In the genomic region with DNA sequence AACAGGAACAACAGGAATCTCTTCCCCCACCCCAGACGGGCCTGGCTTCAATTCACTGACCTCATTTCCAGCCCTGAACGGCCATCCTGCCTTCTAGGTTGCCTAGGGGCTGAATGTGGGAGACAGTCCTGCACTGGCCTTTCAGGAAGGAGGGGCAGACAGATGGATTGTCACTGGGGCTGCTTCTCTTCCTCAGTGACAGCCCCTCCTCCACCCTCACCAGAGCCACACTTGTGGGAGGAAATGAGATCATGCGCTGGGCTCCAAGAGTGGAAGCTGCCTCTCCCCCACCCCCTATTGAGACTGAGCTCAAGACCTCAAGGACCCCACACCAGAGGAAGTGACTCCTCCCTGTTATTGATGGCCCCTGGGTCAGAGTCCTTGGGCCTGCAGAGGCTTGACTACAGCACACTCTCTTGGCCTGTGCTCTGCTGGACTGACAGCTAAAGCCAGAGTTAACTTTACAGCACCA, we compare ENCODE assay signal across 8 mouse cellular contexts. TPM values are rescaled to one million over a fixed set of nuclear protein-coding genes. Genes with fewer than 3 reads are reported as not detected.
DNase-seq lines count a peak whose midpoint lies in the region; ATAC-seq and TF ChIP-seq lines count a peak whose summit lies in the region.

No protein-coding gene starts in this region.

- 79% methylated on average over 3 of the region's 3 CpGs for WGBS in forebrain, postnatal 0 days
- 11% methylated on average over 3 of the region's 3 CpGs for WGBS in lung, embryonic 14.5 days

- ATAC-seq in forebrain, postnatal 0 days = peak; percentile 23; the same call in 1 of the 2 replicates
- peak; percentile 85 to 93 for ATAC-seq in hematopoietic stem cell, adult 5-6 weeks (replicated peaks in 1 of 2; ENCODE audit: insufficient read depth in 1 of 2, low FRiP score in 2 of 2, low TSS enrichment in 1 of 2, low read depth in 1 of 2, poor library complexity in 2 of 2, severe bottlenecking in 2 of 2)
- ATAC-seq in lung, embryonic 14.5 days (ENCODE audit: insufficient read depth) = peak; percentile 89
- ATAC-seq in neutrophil, adult 5-6 weeks (ENCODE audit: extremely low read depth, insufficient number of reproducible peaks, low FRiP score, poor library complexity, severe bottlenecking) = peak; percentile 48; the same call in 1 of the 2 replicates
- ATAC-seq in erythroid progenitor cell, adult 5-6 weeks (replicated peaks; ENCODE audit: low FRiP score, poor library complexity, severe bottlenecking) = no peak

- no peaks in the 10 kb centered on the region for H3K27me3 ChIP-seq in forebrain, postnatal 0 days (ENCODE audit: insufficient read depth, low read length)
- H3K27me3 ChIP-seq in lung, embryonic 14.5 days (ENCODE audit: insufficient read depth, low read length) = no peaks in the 10 kb centered on the region

- H3K9ac ChIP-seq in forebrain, postnatal 0 days = no peak overlapping the region
- no peak overlapping the region for H3K9ac ChIP-seq in lung, embryonic 14.5 days

- peaks cover 40% of the 10 kb centered on the region for H3K36me3 ChIP-seq in forebrain, postnatal 0 days (ENCODE audit: insufficient read depth)
- peaks cover 40% of the 10 kb centered on the region for H3K36me3 ChIP-seq in lung, embryonic 14.5 days (ENCODE audit: insufficient read depth)

- DNase-seq in CD4-positive, CD25-positive, alpha-beta regulatory T cell, adult 2 months (ENCODE audit: low read depth, low spot score) = peak; percentile 71
- DNase-seq in adrenal gland, adult 2 months = peak; percentile 89
- no peak for DNase-seq in forebrain, postnatal 0 days
- DNase-seq in layer of hippocampus, adult 18-20 months (ENCODE audit: low spot score in 2 of 2) = peak; percentile 59 to 66
- peak; percentile 80 for DNase-seq in lung, embryonic 14.5 days

- no peak overlapping the region for H3K4me2 ChIP-seq in forebrain, postnatal 0 days (ENCODE audit: low read depth)
- no peak overlapping the region for H3K4me2 ChIP-seq in lung, embryonic 14.5 days

- no peak overlapping the region for H3K27ac ChIP-seq in forebrain, postnatal 0 days (ENCODE audit: low read depth, low read length)
- peak overlapping the region; percentile 70 for H3K27ac ChIP-seq in lung, embryonic 14.5 days (ENCODE audit: low read depth)

- TF ChIP-seq CTCF in forebrain, postnatal 0 days (IDR thresholded peaks at IDR 0.05; ENCODE audit: low read depth) = no peak
- no peak for TF ChIP-seq CTCF in lung, embryonic 14.5 days (IDR thresholded peaks at IDR 0.05; ENCODE audit: low read depth)

- no peak overlapping the region for H3K4me3 ChIP-seq in forebrain, postnatal 0 days (ENCODE audit: low read depth, low read length)
- H3K4me3 ChIP-seq in lung, embryonic 14.5 days (ENCODE audit: low read depth, low read length) = no peak overlapping the region

- H3K4me1 ChIP-seq in forebrain, postnatal 0 days (ENCODE audit: insufficient read depth) = no peaks in the 10 kb centered on the region
- H3K4me1 ChIP-seq in lung, embryonic 14.5 days (ENCODE audit: insufficient read depth) = no peaks in the 10 kb centered on the region; the same call in 1 of the 2 replicates

- H3K9me3 ChIP-seq in forebrain, postnatal 0 days (ENCODE audit: low read length) = no peaks in the 10 kb centered on the region
- H3K9me3 ChIP-seq in lung, embryonic 14.5 days (ENCODE audit: low read depth, low read length) = no peaks in the 10 kb centered on the region

RNA-seq across cellular contexts. Expression of gene Bicd2, which starts 30.1 kb away (rescaled TPM):
- 10 to 100 TPM; 34.7 to 43.2 TPM for total RNA-seq in adrenal gland, adult 2 months (2021)
- polyA plus RNA-seq in adrenal gland, adult 2 months (2012; rRNA removed) = 25.1 and 25.2 TPM in 2 replicates
- total RNA-seq in forebrain, postnatal 0 days (2014; rRNA removed) = 40.9 and 50.9 TPM in 2 replicates
- 20.8 and 23.7 TPM in 2 replicates for polyA plus RNA-seq in forebrain, postnatal 0 days (2015; fragmentation: Nextera tagmentation; extraction: Ambion mirVana)
- total RNA-seq in hematopoietic stem cell, adult 5-6 weeks (2017) = 18.0 and 21.2 TPM in 2 replicates
- 10 to 100 TPM; 53.4 to 54.2 TPM for total RNA-seq in layer of hippocampus, adult 18-20 months (2021)
- 33.7 and 36.7 TPM in 2 replicates for polyA plus RNA-seq in lung, embryonic 14.5 days (2014; fragmentation: Nextera tagmentation; extraction: Ambion mirVana)
- 23.1 and 27.0 TPM in 2 replicates for total RNA-seq in neutrophil, adult 5-6 weeks (2017)
- 12.6 and 19.7 TPM in 2 replicates for total RNA-seq in erythroid progenitor cell, adult 5-6 weeks (2015; ENCODE audit: low replicate concordance)
- total RNA-seq in erythroid progenitor cell, adult 5-6 weeks (2017; ENCODE audit: low replicate concordance) = 28.8 and 35.2 TPM in 2 replicates

RNA-seq across cellular contexts. Expression of gene Ippk, which starts 49.6 kb away (rescaled TPM):
- 10 to 100 TPM; 27.0 to 38.3 TPM for total RNA-seq in adrenal gland, adult 2 months (2021)
- polyA plus RNA-seq in adrenal gland, adult 2 months (2012; rRNA removed) = 6.8 and 8.4 TPM in 2 replicates
- 15.0 and 15.9 TPM in 2 replicates for total RNA-seq in forebrain, postnatal 0 days (2014; rRNA removed)
- 11.0 and 11.7 TPM in 2 replicates for polyA plus RNA-seq in forebrain, postnatal 0 days (2015; fragmentation: Nextera tagmentation; extraction: Ambion mirVana)
- total RNA-seq in hematopoietic stem cell, adult 5-6 weeks (2017) = 11.0 and 12.2 TPM in 2 replicates
- total RNA-seq in layer of hippocampus, adult 18-20 months (2021) = 10 to 100 TPM; 33.5 to 37.1 TPM
- polyA plus RNA-seq in lung, embryonic 14.5 days (2014; fragmentation: Nextera tagmentation; extraction: Ambion mirVana) = 16.1 and 19.5 TPM in 2 replicates
- 8.1 TPM in 2 replicates for total RNA-seq in neutrophil, adult 5-6 weeks (2017)
- total RNA-seq in erythroid progenitor cell, adult 5-6 weeks (2015; ENCODE audit: low replicate concordance) = 1.4 and 1.7 TPM in 2 replicates
- total RNA-seq in erythroid progenitor cell, adult 5-6 weeks (2017; ENCODE audit: low replicate concordance) = 3.7 TPM in 2 replicates

RNA-seq across cellular contexts. Expression of gene Fgd3, which starts 51.4 kb away (rescaled TPM):
- total RNA-seq in adrenal gland, adult 2 months (2021) = 1 to 10 TPM; 3.1 to 6.0 TPM
- polyA plus RNA-seq in adrenal gland, adult 2 months (2012; rRNA removed) = 1.3 and 2.3 TPM in 2 replicates
- total RNA-seq in forebrain, postnatal 0 days (2014; rRNA removed) = 14.0 and 17.2 TPM in 2 replicates
- polyA plus RNA-seq in forebrain, postnatal 0 days (2015; fragmentation: Nextera tagmentation; extraction: Ambion mirVana) = 2.0 and 2.8 TPM in 2 replicates
- 13.0 and 16.8 TPM in 2 replicates for total RNA-seq in hematopoietic stem cell, adult 5-6 weeks (2017)
- 1 to 10 TPM; 6.1 to 6.5 TPM for total RNA-seq in layer of hippocampus, adult 18-20 months (2021)
- 0.34 and 0.42 TPM in 2 replicates for polyA plus RNA-seq in lung, embryonic 14.5 days (2014; fragmentation: Nextera tagmentation; extraction: Ambion mirVana)
- total RNA-seq in neutrophil, adult 5-6 weeks (2017) = 95.8 and 99.2 TPM in 2 replicates
- total RNA-seq in erythroid progenitor cell, adult 5-6 weeks (2015; ENCODE audit: low replicate concordance) = 1.8 and 3.4 TPM in 2 replicates
- 3.1 and 5.5 TPM in 2 replicates for total RNA-seq in erythroid progenitor cell, adult 5-6 weeks (2017; ENCODE audit: low replicate concordance)
